Mouse (Mus musculus) liver, postnatal 0 days (tissue): ENCODE measurements around the gene Mapk11.

ENCODE experiments used
- CTCF ChIP-seq: sonication (generic); IDR thresholded peaks from 2 replicates; pipeline ENCODE4 v1.5.1; 2016; ENCODE audit warnings: antibody characterized with exemption, low read depth
- EP300 ChIP-seq: IDR thresholded peaks from 2 replicates; pipeline ENCODE4 v1.6.1; 2016; ENCODE audit warnings: antibody characterized with exemption, low read depth, mild to moderate bottlenecking

DNA sequence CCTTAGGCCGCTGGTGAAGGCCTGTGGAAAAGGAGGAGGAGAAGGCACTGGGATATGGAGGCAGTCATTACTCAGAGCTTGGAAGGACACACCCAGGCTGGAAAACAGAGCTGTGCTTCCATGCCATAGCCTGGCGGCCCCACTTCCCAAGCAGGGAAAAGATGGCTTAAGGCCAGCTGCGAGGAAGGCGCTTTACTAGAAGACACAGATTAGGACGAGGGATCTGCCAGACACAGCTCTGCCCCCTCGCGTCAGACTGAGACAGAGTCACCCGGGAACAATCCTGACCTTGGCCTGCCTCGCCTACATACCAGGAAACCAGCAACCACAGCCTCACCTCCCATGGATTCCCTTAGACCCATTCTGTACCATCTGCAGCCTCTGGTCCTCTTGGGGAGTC is 39.3 kb downstream of the Mapk11 start:
- TF ChIP-seq EP300 (no peak), CTCF (no peak)
